Mouse (Mus musculus): ENCODE measurements around the gene Olfr331. TPM values are rescaled to one million over a fixed set of nuclear protein-coding genes. Genes with fewer than 3 reads are reported as not detected.
"Not testable (repeated sequence)": the region's sequence is repeated elsewhere in the genome, so short reads cannot be mapped to it uniquely, and the experiment has no call there.

The Olfr331 gene
- not detected in 2 replicates for polyA plus RNA-seq (2012; rRNA removed)

DNA sequence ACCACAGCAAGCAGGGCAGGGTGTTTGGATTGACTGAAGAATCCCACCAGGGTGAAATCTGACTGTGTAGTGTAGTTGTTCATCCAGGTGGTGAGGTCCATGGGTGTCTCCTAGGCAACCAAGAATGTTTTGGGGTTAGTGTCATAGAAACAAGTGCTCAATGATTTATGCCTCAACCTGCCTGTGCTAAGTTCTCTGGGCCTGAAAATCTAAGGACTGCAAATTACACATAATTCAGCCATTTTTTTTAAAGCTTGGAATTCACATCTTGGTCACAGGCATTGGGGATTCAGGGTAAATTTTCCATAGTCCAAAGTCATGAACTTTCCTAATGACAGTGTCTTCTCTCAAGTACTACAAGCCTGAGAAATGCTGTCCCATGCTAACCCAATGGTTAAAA lies at the start of gene Olfr331:
Olfr331 (minus strand) TSS at position 101 of the 400 bp plus-strand sequence.
- not testable (repeated sequence) for H3K4me3 ChIP-seq (ENCODE audit: insufficient read depth, low read length); H3K27ac ChIP-seq (ENCODE audit: insufficient read depth, low read length); H3K4me1 ChIP-seq (ENCODE audit: control insufficient read depth, insufficient read depth, low read length)

DNA sequence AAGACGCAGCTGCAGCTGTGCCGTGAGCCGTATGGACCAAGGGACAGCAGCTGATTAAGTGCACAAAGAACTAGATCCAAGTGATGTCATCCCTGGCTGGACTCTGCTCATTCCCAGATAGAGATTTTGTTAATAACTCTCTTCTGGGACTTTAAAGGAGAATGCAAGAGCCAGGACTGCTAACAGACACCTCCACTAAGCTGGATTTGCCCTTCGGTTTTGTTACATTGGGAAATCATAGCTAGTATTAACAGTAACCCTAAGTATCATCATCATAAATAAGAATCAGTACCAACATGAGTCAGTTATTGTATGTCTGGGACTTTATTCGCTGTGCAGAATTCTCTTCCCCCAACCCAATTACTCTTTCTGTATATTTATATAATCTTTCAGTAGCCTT lies 44.0 kb upstream of the Olfr331 start, which contains the start of gene Olfr329-ps:
Olfr329-ps (minus strand) TSS at position 101 of the 400 bp plus-strand sequence.
- H3K4me3 ChIP-seq (ENCODE audit: insufficient read depth, low read length), result no peak within 1 kb of the TSS
- no peaks in the 10 kb centered on the region for H3K4me1 ChIP-seq (ENCODE audit: control insufficient read depth, insufficient read depth, low read length)
- H3K27ac ChIP-seq (ENCODE audit: insufficient read depth, low read length), result no peak within 1 kb of the TSS
- TF ChIP-seq POLR2A (IDR thresholded peaks at IDR 0.05; ENCODE audit: extremely low read depth, insufficient read depth, low read length) (no peak), CTCF (IDR thresholded peaks at IDR 0.05; ENCODE audit: extremely low read depth, insufficient read depth, low read length) (no peak)

DNA sequence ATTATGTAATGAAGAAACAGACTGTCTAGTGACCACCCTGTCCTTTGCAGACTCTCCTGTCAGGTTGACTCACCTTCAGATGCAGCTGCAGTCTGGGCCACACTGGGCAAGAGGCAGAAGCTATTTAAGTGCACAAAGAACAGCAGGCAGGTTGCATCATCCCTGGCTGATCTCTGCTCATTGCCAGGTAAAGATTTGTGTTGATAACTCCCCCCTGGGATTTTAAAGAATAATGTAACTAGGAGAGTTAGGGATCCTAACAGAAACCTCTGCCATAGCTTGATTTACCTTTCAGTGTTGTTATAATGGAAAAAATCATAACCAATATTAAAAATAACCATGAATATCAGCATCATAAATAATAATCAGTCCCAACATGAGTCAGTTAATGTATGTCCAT lies 32.4 kb upstream of the Olfr331 start, which contains the start of gene Olfr330:
Olfr330 (minus strand) TSS at position 101 of the 400 bp plus-strand sequence.
- H3K4me3 ChIP-seq (ENCODE audit: insufficient read depth, low read length); H3K27ac ChIP-seq (ENCODE audit: insufficient read depth, low read length); H3K4me1 ChIP-seq (ENCODE audit: control insufficient read depth, insufficient read depth, low read length): not testable (repeated sequence)

DNA sequence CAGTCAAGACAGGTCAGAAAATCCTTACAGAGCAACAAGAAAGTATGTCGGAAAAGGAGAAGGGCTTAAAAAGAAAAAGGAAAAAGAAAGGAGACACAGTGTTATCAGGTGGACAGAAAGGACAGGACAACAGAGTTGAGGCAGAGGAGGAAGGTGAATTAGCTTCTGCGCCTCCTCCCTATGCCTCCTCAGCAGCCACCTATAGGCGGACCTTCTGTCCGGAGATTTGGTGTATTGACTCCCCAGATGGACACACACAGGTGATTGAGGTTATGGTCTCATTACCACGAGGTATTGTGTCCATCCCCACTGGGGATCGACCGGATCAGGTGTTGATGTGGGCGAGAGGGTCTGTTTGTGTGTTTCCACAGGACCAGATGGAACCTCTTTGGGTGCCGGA lies 17.4 kb upstream of the Olfr331 start:
- H3K27ac ChIP-seq (ENCODE audit: insufficient read depth, low read length); H3K4me1 ChIP-seq (ENCODE audit: control insufficient read depth, insufficient read depth, low read length); H3K4me3 ChIP-seq (ENCODE audit: insufficient read depth, low read length): not testable (repeated sequence)

DNA sequence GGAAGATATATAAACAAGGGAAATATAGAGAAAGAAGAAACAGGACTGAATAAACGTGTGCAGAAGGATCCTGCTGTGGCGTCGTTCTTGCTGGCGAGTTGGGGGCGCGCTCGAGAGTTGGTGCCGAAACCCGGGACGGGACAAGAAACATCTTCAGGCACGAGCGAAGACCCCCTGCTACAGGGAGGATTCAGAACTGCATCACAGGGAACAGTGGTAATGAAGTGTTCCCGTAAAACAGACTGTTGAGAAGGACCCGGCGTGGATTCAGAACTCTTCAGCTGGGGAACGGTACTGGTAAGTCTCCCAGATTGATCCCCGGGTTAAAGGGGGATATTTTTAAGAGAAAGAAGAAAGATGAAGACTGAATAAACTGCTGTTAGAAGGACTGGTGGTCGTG lies 16.5 kb upstream of the Olfr331 start:
- not testable (repeated sequence) for H3K4me3 ChIP-seq (ENCODE audit: insufficient read depth, low read length); H3K4me1 ChIP-seq (ENCODE audit: control insufficient read depth, insufficient read depth, low read length); H3K27ac ChIP-seq (ENCODE audit: insufficient read depth, low read length)

DNA sequence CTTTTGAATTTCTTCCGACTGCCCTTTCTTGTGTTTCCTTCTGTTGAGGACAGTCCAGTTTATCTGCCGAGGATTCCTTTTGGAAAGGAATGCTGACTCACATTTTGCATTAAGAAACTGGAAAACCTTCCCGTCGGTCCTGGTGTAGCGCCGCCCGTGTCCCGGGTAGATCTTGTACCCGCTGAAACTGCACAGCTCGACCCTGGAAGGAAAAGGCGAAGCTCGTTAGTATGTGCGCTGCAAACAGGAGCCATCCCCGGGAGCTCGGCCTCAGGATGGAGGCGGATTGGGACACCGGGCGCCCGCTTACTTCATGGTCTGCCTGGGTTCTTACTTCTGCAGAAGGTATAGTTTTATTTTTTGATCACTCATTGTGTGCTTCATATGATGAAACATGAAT lies 6.7 kb upstream of the Olfr331 start:
- not testable (repeated sequence) for H3K27ac ChIP-seq (ENCODE audit: insufficient read depth, low read length); H3K4me1 ChIP-seq (ENCODE audit: control insufficient read depth, insufficient read depth, low read length); H3K4me3 ChIP-seq (ENCODE audit: insufficient read depth, low read length)

DNA sequence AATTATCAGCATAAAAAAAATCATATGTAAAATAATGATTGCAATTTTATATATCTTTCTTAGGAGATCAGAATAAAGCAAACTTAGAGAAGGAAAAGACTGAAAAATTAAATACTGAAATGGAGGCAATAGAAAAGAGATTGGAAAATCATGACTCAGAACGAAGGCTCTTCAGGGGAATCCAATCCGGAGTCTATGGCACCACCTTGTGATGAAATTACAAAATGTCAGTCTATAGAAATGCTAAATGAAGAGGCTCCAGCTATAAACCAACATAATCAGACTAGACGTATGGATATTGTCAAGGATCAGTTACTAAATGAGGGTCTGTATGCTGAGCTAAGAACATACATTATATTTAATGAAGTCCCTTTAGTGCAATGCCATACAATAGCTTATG lies 3.1 kb downstream of the Olfr331 start:
- Histone ChIP-seq H3K4me3 (ENCODE audit: insufficient read depth, low read length) (no peak overlapping the region), H3K27ac (ENCODE audit: insufficient read depth, low read length) (no peak overlapping the region), H3K4me1 (ENCODE audit: control insufficient read depth, insufficient read depth, low read length) (no peaks in the 10 kb centered on the region)
- TF ChIP-seq POLR2A (IDR thresholded peaks at IDR 0.05; ENCODE audit: extremely low read depth, insufficient read depth, low read length), result no peak
- TF ChIP-seq CTCF (IDR thresholded peaks at IDR 0.05; ENCODE audit: extremely low read depth, insufficient read depth, low read length), result peak; percentile 15; the same call in 1 of the 2 replicates

DNA sequence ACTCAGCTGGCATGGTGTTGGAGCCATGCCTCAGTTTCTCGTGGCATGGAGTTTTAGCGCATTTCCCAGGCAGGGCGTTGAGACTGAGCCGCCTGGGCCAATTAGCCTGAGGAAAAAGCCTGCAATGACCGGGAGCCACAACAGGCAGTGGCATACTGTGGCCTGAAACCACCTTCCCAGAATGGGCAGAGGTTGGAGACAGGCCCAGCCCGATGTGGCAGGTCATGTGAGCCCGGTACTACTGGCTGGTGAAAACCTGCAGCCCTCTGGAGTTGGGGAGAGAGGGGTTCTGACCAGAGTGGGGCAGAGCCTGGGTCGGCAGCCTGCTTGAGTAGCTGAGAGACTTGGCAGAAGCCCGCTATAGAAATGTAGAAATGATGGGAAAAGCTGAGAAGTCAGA lies 3.6 kb downstream of the Olfr331 start:
- no peak for TF ChIP-seq POLR2A (IDR thresholded peaks at IDR 0.05; ENCODE audit: extremely low read depth, insufficient read depth, low read length)
- no peak for TF ChIP-seq CTCF (IDR thresholded peaks at IDR 0.05; ENCODE audit: extremely low read depth, insufficient read depth, low read length)
- Histone ChIP-seq H3K4me3 (ENCODE audit: insufficient read depth, low read length) (no peak overlapping the region), H3K4me1 (ENCODE audit: control insufficient read depth, insufficient read depth, low read length) (no peaks in the 10 kb centered on the region), H3K27ac (ENCODE audit: insufficient read depth, low read length) (no peak overlapping the region)

DNA sequence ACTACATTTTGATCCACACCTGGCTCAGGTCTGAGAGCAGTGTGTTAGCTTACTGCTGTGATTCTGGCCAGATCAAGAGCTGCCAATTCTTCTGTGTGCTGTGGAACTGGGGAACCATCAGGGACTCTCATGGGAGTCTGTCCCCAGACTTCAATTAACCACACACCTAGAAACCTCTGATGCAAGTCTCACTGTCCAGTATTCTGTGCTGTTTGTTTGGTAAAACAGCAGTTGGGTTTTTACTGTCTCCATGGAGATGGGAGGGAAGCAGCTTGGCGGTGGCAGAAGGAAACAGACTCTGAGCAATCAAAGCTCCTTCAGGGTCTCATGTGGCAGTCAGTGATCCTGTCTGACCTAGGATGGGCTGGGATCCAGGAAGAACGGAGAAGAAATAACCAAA lies 9.9 kb downstream of the Olfr331 start, which contains the start of gene Olfr332:
Olfr332 (minus strand) TSS at position 101 of the 400 bp plus-strand sequence.
- Histone ChIP-seq H3K4me3 (ENCODE audit: insufficient read depth, low read length) (no peak within 1 kb of the TSS), H3K4me1 (ENCODE audit: control insufficient read depth, insufficient read depth, low read length) (no peaks in the 10 kb centered on the region), H3K27ac (ENCODE audit: insufficient read depth, low read length) (no peak within 1 kb of the TSS)
- TF ChIP-seq POLR2A (IDR thresholded peaks at IDR 0.05; ENCODE audit: extremely low read depth, insufficient read depth, low read length) (no peak), CTCF (IDR thresholded peaks at IDR 0.05; ENCODE audit: extremely low read depth, insufficient read depth, low read length) (no peak)

DNA sequence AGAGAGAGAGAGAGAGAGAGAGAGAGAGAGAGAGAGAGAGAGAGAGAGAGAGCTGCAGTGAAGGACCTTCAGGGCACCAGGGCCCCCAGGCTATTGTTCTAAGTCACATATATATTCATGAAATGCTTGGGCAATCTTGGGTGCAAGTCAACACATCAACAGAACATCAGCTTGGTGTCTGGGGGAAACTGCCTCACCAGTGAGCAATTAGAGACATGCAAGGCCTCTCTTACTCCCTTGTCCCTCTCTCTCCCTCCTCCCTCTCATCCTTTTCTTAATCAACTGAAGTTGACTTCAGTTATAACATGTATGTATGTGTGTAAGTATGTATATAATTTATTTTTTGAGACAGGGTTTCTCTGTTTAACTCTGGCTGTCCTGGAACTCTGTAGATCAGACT lies 40.2 kb downstream of the Olfr331 start, which contains the start of gene Olfr30:
Olfr30 (minus strand) TSS at position 101 of the 400 bp plus-strand sequence.
- no peak for TF ChIP-seq POLR2A (IDR thresholded peaks at IDR 0.05; ENCODE audit: extremely low read depth, insufficient read depth, low read length)
- no peak for TF ChIP-seq CTCF (IDR thresholded peaks at IDR 0.05; ENCODE audit: extremely low read depth, insufficient read depth, low read length)
- no peaks in the 10 kb centered on the region for H3K4me1 ChIP-seq (ENCODE audit: control insufficient read depth, insufficient read depth, low read length)

DNA sequence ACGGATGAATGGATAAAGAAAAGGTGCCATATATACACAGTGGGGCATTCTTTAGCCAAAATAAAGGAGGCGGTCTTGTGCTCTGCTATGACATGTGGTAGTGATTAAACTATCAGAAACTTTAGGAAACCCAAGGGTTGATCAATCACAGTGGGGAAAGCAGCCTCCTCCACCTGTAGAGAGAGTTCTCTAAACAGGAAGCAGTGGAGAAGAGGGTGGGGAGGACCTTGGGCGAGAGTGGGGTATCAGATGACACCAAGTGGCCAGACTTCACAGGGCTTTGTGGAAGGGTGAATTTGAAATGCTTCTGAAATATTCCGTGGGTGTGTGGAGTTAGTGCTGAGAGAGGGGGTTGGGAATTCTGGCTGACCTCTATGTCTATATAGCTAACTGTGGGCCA lies 48.8 kb downstream of the Olfr331 start:
- Histone ChIP-seq H3K27ac (ENCODE audit: insufficient read depth, low read length) (no peak overlapping the region), H3K4me3 (ENCODE audit: insufficient read depth, low read length) (no peak overlapping the region), H3K4me1 (ENCODE audit: control insufficient read depth, insufficient read depth, low read length) (no peaks in the 10 kb centered on the region)
- TF ChIP-seq CTCF (IDR thresholded peaks at IDR 0.05; ENCODE audit: extremely low read depth, insufficient read depth, low read length), result no peak
- no peak for TF ChIP-seq POLR2A (IDR thresholded peaks at IDR 0.05; ENCODE audit: extremely low read depth, insufficient read depth, low read length)

More for the DNA sequence above, 40.2 kb downstream of the Olfr331 start, which contains the start of gene Olfr30:
- no peak within 1 kb of the TSS for H3K4me3 ChIP-seq (ENCODE audit: insufficient read depth, low read length)
- no peak within 1 kb of the TSS for H3K27ac ChIP-seq (ENCODE audit: insufficient read depth, low read length)

Data from cortical plate, adult 2 months (tissue).